Mouse (Mus musculus) urinary bladder, postnatal 14 days (tissue): ENCODE measurements around the gene Hsd17b11.

ENCODE experiments used
- DNase-seq: peaks from one replicate; pipeline ENCODE4 v3.0.0; 2021; ENCODE audit warnings: low spot score

The Hsd17b11 gene

GRCm38 (mm10) chr5:104021597-104022378 is at the start of gene Hsd17b11:
Hsd17b11 (minus strand) TSS chr5:104021919.
- DNase-seq = peak; percentile 93

- no peak for DNase-seq
Observed at GRCm38 (mm10) chr5:104071048-104071447, 49.3 kb upstream of the Hsd17b11 start.

- no peak for DNase-seq
Observed at GRCm38 (mm10) chr5:104068751-104069150, 47.0 kb upstream of the Hsd17b11 start.

GRCm38 (mm10) chr5:104062773-104063551 is 41.2 kb upstream of the Hsd17b11 start:
- no peak for DNase-seq

DNA sequence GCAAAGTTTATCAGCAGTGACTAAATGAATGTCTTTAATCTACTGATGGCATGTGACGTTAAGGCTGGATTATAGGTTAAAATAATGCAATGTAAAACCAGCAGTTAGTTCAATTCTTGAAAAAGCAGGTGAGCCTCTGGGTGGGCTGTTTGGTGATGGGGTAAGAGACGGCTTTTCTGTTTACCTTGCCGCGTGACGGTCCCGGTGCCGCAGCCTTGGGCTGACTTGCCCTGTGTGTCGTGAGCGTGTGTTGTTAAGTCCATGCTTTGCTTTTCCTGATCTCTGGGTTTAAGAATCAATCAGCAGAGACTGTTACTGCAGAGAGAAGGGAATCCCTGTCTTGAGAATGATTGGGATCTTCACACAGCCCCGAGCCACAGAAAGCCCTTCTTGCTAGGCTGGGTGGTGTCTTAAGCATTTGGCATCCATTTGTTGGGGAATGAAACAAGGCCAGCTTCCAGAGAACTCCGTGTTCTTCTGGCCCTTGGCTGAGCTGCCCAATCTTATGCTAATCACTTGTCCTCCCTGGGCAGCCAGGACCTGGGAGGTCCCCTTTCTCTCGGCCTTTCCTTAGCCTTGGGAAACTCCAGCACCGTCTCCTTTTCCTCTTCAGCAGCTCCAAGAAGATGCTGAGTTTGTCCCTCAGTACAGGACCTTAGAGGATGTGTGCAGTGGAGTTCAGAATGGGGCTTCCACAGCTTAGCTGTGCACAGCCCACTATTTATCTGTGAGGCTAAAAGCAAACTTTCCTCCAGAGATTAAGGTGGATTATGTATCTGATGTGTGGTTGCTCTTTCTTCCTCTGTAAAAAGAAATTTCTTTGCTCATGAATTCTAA is 40.4 kb upstream of the Hsd17b11 start:
- DNase-seq = peak; percentile 33

GRCm38 (mm10) chr5:104060429-104060828 is 38.7 kb upstream of the Hsd17b11 start:
- DNase-seq = no peak

- no peak for DNase-seq
Observed at GRCm38 (mm10) chr5:104059628-104060027, 37.9 kb upstream of the Hsd17b11 start.

- peak; percentile 35 for DNase-seq
Observed at GRCm38 (mm10) chr5:104058021-104058420, 36.3 kb upstream of the Hsd17b11 start.

- no peak for DNase-seq
Observed at GRCm38 (mm10) chr5:104056295-104056694, 34.6 kb upstream of the Hsd17b11 start.

DNA sequence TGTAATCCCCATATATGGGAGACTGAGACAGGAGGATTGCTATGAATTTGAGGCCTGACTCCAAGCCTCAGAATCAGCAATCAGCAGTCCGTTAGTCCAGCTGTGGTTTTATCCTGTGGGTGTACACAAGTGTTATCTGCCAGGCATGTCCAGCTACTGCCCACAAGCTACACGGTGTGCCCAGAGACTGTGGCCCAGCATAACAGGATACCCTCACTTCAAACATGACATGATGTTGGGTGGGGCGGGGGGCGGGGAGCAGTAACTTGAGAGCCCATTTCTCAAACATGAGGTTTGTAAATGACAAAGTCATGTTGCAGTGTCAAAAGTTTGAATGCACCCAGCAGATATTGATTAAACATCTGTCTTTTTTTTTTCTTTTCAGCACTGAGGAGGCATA is 34.1 kb upstream of the Hsd17b11 start:
- DNase-seq = no peak

GRCm38 (mm10) chr5:104054938-104055337 is 33.2 kb upstream of the Hsd17b11 start:
- DNase-seq = no peak

GRCm38 (mm10) chr5:104052956-104053355 is 31.2 kb upstream of the Hsd17b11 start:
- DNase-seq = no peak

DNA sequence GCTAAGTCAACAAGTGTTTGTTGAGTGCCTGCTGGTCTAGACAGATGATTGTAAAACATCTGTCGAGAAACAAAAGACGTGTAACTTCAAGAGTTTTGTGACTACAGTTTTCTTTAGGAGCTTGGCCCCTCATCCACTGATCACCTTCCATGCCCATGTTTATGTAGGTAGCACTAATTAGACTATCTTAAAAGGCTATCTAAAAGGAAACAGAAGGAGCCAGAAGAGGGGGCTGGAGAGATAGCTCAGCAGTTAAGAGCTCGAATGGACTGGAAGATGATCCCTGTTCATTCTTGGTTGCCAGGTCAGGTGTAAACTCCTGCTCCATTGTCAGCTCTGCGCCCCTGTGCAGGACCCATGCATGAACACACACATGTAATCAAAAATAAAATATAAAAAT is 26.4 kb upstream of the Hsd17b11 start:
- DNase-seq = no peak

GRCm38 (mm10) chr5:104047200-104048105 is 25.7 kb upstream of the Hsd17b11 start:
- DNase-seq = no peak

- DNase-seq = peak; percentile 98
Observed at GRCm38 (mm10) chr5:104046256-104047199, 24.8 kb upstream of the Hsd17b11 start, which contains the start of gene Nudt9. Nudt9 (plus strand) TSS chr5:104046306.

DNA sequence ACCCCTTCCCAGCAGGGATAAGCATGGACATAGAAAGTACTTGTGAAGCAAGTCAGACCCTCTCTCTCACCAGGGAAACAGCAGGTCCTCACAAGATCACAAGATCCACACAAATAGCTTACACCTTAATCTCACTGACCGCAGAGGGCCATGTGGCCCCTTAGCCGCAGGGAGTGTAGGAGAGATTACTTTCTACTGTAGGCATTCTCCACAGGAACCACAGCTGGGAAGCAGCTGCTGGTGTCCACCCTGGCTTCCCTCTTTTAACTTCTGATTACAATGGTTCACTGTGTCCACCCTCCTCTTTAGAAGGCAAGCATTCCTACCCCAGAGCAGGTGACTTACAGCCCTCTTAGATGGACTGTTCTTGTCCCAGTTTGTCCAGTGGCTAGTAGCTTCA is 22.0 kb upstream of the Hsd17b11 start:
- no peak for DNase-seq

DNA sequence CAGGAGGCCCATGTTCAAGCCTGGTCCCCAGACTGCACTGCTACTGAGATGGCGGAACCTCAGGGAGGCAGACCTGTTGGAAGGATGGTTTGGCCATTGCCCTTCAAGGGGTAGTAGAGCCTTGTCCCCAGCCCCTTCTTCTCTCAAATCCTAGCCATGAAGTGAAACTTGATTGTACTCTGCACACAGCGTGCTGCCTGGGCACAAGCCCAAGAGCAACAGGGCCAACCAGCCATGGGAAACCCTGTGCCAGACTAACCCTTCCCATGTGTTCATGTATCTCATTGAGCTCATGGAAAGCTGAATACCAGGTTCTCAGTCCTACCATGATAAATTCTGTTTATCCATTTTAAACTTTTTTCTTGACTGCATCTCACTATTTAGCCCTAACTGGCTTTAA is 21.2 kb upstream of the Hsd17b11 start:
- DNase-seq = no peak

- DNase-seq = peak; percentile 58
Observed at GRCm38 (mm10) chr5:104039154-104039932, 17.6 kb upstream of the Hsd17b11 start.

DNA sequence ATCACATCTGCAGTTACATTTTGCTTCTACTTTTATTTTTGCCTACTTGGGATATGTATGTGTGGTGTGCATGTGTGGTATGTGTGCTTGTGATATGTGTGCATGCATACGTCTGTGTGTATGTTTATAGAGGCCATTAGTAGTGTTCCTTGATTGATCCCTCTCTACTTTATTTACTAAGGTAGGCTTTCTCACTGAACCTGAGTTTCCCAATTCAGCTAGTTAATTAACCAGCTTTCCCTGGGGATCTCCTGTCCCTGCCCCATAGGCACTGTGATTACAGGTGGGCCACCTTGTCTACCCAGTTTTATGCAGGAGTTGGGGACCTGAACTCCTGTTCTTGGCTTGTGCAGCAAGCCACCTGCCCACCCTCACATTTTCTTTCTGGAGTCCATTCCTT is 15.0 kb upstream of the Hsd17b11 start:
- no peak for DNase-seq
